Mouse (Mus musculus) cortical plate, adult 2 months (tissue): ENCODE results near the gene Gm6793. TPM values are rescaled to one million over a fixed set of nuclear protein-coding genes. Genes with fewer than 3 reads are reported as not detected.

Experiments
- H3K27ac ChIP-seq: fragments of 200-500 bp; 2 replicates; pipeline ENCODE4 v1.5.1; 2012; ENCODE audit warnings: low read length, control low read depth, inconsistent platforms; ENCODE audit not compliant: insufficient read depth
- H3K4me1 ChIP-seq: fragments of 200-500 bp; 2 replicates; pipeline ENCODE4 v1.6.1; 2011; ENCODE audit warnings: low read length; ENCODE audit not compliant: control insufficient read depth, insufficient read depth
- H3K4me3 ChIP-seq: fragments of 200-500 bp; 2 replicates; pipeline ENCODE4 v1.5.1; 2011; ENCODE audit warnings: mild to moderate bottlenecking, low read length, control low read depth; ENCODE audit not compliant: insufficient read depth
- CTCF ChIP-seq: fragments of 200-500 bp; IDR thresholded peaks from 2 replicates; pipeline ENCODE4 v1.5.1; 2011; ENCODE audit warnings: mild to moderate bottlenecking, control low read depth, low read length; ENCODE audit not compliant: insufficient read depth; ENCODE audit errors: extremely low read depth
- POLR2A ChIP-seq: fragments of 200-500 bp; IDR thresholded peaks from 2 replicates; pipeline ENCODE4 v1.6.1; 2011; ENCODE audit warnings: mild to moderate bottlenecking, low read length, control low read depth; ENCODE audit not compliant: insufficient read depth; ENCODE audit errors: extremely low read depth
- polyA plus RNA-seq: library from polyadenylated mRNA; depleted of rRNA; stranded (reverse); fragments of >200 nt; gene quantifications from 2 replicates; pipeline ENCODE4 v1.2.3, GENCODE M21; 2012; rRNA removed

The Gm6793 gene
- 0.06 TPM in 1 of 2 replicates, not detected in the other for polyA plus RNA-seq

- H3K4me1 ChIP-seq, result peaks cover 5% of the 10 kb centered on the region
- TF ChIP-seq CTCF (no peak), POLR2A (no peak)
- no peak within 1 kb of the TSS for H3K4me3 ChIP-seq
- no peak within 1 kb of the TSS for H3K27ac ChIP-seq
These were observed at the start of gene Gm6793 for GRCm38 (mm10) chr8:112014936-112015335. Gene Gm6793, minus strand, starts transcription at chr8:112015036.

DNA sequence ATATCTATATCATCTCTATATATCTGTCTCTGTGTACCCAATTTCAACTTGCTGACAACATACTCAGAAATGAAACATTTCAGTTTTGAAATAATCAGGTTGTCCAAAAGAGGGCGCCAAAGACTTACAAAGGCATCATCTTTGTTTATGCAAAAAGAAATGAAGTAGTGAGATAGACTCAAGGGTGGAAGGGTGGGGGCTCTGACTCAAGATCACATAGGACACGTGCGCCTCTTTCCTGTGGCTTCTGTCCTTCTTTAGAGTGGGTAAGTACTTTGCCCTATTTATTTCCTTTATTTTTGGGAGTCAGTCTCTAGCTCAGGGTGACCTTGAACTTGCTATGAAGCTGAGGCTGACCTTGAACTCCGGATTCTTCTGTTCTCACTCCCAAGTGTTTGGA lies 46.5 kb upstream of the Gm6793 start:
- TF ChIP-seq CTCF (peak; percentile 51), POLR2A (no peak)
- H3K4me3 ChIP-seq, result no peak overlapping the region
- no peak overlapping the region for H3K27ac ChIP-seq
- H3K4me1 ChIP-seq, result no peaks in the 10 kb centered on the region

DNA sequence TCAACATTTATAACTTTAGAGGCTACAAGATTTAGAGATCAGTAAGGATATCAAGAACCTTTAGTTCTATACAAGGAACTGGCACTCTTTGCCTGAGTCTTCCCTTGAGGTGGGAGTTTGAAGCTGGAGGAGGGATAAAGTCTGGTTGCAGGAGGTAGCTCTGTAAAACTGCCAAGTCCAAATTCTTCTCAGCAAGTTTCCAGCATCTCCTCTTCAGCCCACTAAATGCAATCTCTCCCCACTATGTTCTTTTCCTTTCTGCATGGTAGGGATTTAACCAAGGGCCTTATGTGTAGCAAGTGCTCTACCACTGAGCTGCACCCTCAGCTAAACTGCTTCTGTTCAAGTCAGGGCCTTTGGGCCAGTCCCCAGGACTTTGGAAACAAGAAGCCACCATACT lies 39.6 kb upstream of the Gm6793 start:
- Histone ChIP-seq H3K4me1 (no peaks in the 10 kb centered on the region), H3K27ac (no peak overlapping the region), H3K4me3 (no peak overlapping the region)
- no peak for TF ChIP-seq CTCF
- TF ChIP-seq POLR2A, result no peak

DNA sequence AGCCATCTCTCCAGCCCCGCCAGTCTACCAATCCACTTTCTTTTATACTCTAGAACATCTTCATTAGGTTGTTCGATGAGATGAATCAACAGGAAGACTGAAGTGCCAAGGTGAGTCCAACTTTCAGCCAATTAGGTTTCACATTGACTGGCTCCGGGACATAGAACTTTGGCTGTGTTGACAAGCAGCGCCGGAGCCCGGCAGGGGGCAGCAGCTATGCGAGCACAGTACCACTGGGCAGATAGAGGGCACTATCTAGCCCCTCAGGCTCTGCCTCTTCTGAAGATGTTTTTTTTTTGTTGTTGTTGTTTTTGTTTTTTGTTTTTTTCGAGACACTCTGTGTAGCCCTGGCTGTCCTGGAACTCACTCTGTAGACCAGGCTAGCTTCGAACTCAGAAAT lies 36.7 kb upstream of the Gm6793 start:
- TF ChIP-seq POLR2A (no peak), CTCF (no peak)
- Histone ChIP-seq H3K4me1 (no peaks in the 10 kb centered on the region), H3K4me3 (no peak overlapping the region), H3K27ac (no peak overlapping the region)

- H3K27ac ChIP-seq, result no peak overlapping the region
- no peaks in the 10 kb centered on the region for H3K4me1 ChIP-seq
- TF ChIP-seq POLR2A (no peak), CTCF (no peak)
These were observed 35.1 kb upstream of the Gm6793 start for GRCm38 (mm10) chr8:112049984-112050383.

DNA sequence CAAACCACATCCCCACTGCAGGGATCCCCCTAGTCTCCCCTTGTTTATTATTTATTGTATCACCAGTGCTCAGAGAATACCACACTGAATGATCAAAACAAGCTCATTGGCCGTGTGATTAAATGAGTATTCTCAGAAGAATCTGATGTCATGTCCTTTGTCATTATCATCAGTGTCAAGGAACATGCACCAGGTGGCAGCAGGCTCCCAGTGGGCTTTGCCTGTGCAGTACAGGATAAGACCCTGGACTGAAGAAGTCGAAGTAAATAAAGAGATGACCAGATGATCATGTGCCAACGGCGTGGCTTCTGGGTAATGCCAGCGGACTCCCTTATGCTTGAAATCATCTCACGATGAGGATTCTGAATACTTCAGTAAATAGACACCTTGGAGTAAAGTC lies 33.5 kb upstream of the Gm6793 start:
- Histone ChIP-seq H3K4me1 (no peaks in the 10 kb centered on the region), H3K4me3 (no peak overlapping the region), H3K27ac (no peak overlapping the region)
- no peak for TF ChIP-seq CTCF
- no peak for TF ChIP-seq POLR2A

More at GRCm38 (mm10) chr8:112049984-112050383, 35.1 kb upstream of the Gm6793 start:
- H3K4me3 ChIP-seq, result no peak overlapping the region

GRCm38 (mm10) chr8:112045896-112046295 lies 31.1 kb upstream of the Gm6793 start:
- TF ChIP-seq CTCF (peak; percentile 93), POLR2A (no peak)
- Histone ChIP-seq H3K4me1 (no peaks in the 10 kb centered on the region), H3K27ac (no peak overlapping the region), H3K4me3 (no peak overlapping the region)

DNA sequence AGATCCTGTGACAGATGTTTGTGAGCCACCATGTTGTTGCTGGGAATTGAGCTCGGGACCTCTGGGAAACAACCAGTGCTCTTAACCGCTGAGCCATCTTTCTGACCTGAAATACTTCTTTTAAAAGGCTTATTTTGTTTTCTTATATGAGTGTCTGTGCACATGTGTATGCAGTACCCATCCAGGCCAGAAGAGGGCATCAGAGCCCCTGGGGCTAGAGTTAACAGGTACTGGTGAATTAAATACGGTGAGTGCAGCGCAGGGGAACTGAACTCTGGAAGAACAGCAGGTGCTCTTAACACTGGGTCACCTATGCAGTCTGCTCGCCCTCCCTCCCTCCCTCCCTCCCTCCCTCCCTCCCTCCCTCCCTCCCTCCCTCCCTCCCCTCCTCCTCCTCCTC lies 30.3 kb upstream of the Gm6793 start:
- TF ChIP-seq POLR2A (no peak), CTCF (0 out of 2 replicates have a peak, but pooled peaks have one; percentile 2)
- no peaks in the 10 kb centered on the region for H3K4me1 ChIP-seq
- H3K4me3 ChIP-seq, result no peak overlapping the region
- no peak overlapping the region for H3K27ac ChIP-seq

- Histone ChIP-seq H3K4me1 (no peaks in the 10 kb centered on the region), H3K27ac (no peak overlapping the region), H3K4me3 (no peak overlapping the region)
- TF ChIP-seq POLR2A (no peak), CTCF (no peak)
These were observed 22.7 kb upstream of the Gm6793 start for GRCm38 (mm10) chr8:112037521-112037920.

GRCm38 (mm10) chr8:112034603-112035002 lies 19.8 kb upstream of the Gm6793 start:
- H3K4me1 ChIP-seq, result no peaks in the 10 kb centered on the region
- H3K4me3 ChIP-seq, result no peak overlapping the region
- peak; percentile 70 for TF ChIP-seq CTCF
- TF ChIP-seq POLR2A, result no peak
- H3K27ac ChIP-seq, result no peak overlapping the region
